Mouse (Mus musculus): ENCODE data around the gene Gast. TPM values are rescaled to one million over a fixed set of nuclear protein-coding genes. Genes with fewer than 3 reads are reported as not detected.
"Not testable (repeated sequence)": the region's sequence is repeated elsewhere in the genome, so short reads cannot be mapped to it uniquely, and the experiment has no call there.

Gast gene
- polyA plus RNA-seq, 1 experiment: not detected

- Histone ChIP-seq H3K27me3 (ENCODE audit: control insufficient read depth, insufficient read depth, insufficient read length) (no peaks in the 10 kb centered on the region), H3K79me2 (ENCODE audit: control insufficient read depth, insufficient read depth) (no peaks in the 10 kb centered on the region), H3K4me3 (no peak overlapping the region)
These were observed 26.0 kb downstream of the Gast start for GRCm38 (mm10) chr11:100360175-100360574.

GRCm38 (mm10) chr11:100361059-100361458 is 26.9 kb downstream of the Gast start:
- not testable (repeated sequence) for H3ac ChIP-seq (ENCODE audit: control insufficient read depth, insufficient read length); H3K4me3 ChIP-seq; H3K27me3 ChIP-seq (ENCODE audit: control insufficient read depth, insufficient read depth, insufficient read length); H3K79me2 ChIP-seq (ENCODE audit: control insufficient read depth, insufficient read depth); H3K36me3 ChIP-seq (ENCODE audit: control insufficient read depth, insufficient read depth); H3K4me2 ChIP-seq (ENCODE audit: low read depth)

More at GRCm38 (mm10) chr11:100360175-100360574, 26.0 kb downstream of the Gast start:
- TF ChIP-seq MAX (IDR thresholded peaks at IDR 0.05; ENCODE audit: low read depth): no peak
- no peak for TF ChIP-seq SRF (IDR thresholded peaks at IDR 0.05; ENCODE audit: control insufficient read depth, insufficient read length, low read depth)
- TF ChIP-seq MYOD1 (IDR thresholded peaks at IDR 0.05; ENCODE audit: control insufficient read depth in 1 of 3, insufficient read length in 2 of 3, low read depth in 2 of 3): no peak
- no peak for TF ChIP-seq TCF12 (IDR thresholded peaks at IDR 0.05; ENCODE audit: insufficient read depth, poor library complexity, severe bottlenecking)
- TF ChIP-seq POLR2AphosphoS2 (IDR thresholded peaks at IDR 0.05; ENCODE audit: insufficient read length, low read depth): no peak
- no peak for TF ChIP-seq USF1 (IDR thresholded peaks at IDR 0.05; ENCODE audit: low read depth)
- TF ChIP-seq MYOG (IDR thresholded peaks at IDR 0.05; ENCODE audit: control insufficient read depth in 1 of 3, insufficient read depth in 1 of 3, insufficient read length in 2 of 3, low read depth in 2 of 3): no peak
- TF ChIP-seq TCF3 (IDR thresholded peaks at IDR 0.05; ENCODE audit: insufficient read length, low read depth): no peak
- TF ChIP-seq CEBPB (IDR thresholded peaks at IDR 0.05; ENCODE audit: insufficient read depth, poor library complexity, severe bottlenecking): no peak
- TF ChIP-seq POLR2A (IDR thresholded peaks at IDR 0.05; ENCODE audit: insufficient read length, low read depth): no peak
- no peak for TF ChIP-seq REST (IDR thresholded peaks at IDR 0.05; ENCODE audit: insufficient read depth, insufficient read length)
- no peak for TF ChIP-seq E2F4 (IDR thresholded peaks at IDR 0.05; ENCODE audit: insufficient read depth)
- no peak overlapping the region for H3ac ChIP-seq (ENCODE audit: control insufficient read depth, insufficient read length)
- no peak overlapping the region for H3K4me2 ChIP-seq (ENCODE audit: low read depth)
- no peaks in the 10 kb centered on the region for H3K36me3 ChIP-seq (ENCODE audit: control insufficient read depth, insufficient read depth)

- H3ac ChIP-seq (ENCODE audit: control insufficient read depth, insufficient read length): no peak overlapping the region
- no peaks in the 10 kb centered on the region for H3K36me3 ChIP-seq (ENCODE audit: control insufficient read depth, insufficient read depth)
- no peak overlapping the region for H3K4me3 ChIP-seq
- H3K27me3 ChIP-seq (ENCODE audit: control insufficient read depth, insufficient read depth, insufficient read length): no peaks in the 10 kb centered on the region
- TF ChIP-seq MYOG (IDR thresholded peaks at IDR 0.05; ENCODE audit: control insufficient read depth in 1 of 3, insufficient read depth in 1 of 3, insufficient read length in 2 of 3, low read depth in 2 of 3) (no peak), E2F4 (IDR thresholded peaks at IDR 0.05; ENCODE audit: insufficient read depth) (no peak), MYOD1 (IDR thresholded peaks at IDR 0.05; ENCODE audit: control insufficient read depth in 1 of 3, insufficient read length in 2 of 3, low read depth in 2 of 3) (no peak), REST (IDR thresholded peaks at IDR 0.05; ENCODE audit: insufficient read depth, insufficient read length) (no peak), POLR2A (IDR thresholded peaks at IDR 0.05; ENCODE audit: insufficient read length, low read depth) (no peak), SRF (IDR thresholded peaks at IDR 0.05; ENCODE audit: control insufficient read depth, insufficient read length, low read depth) (no peak), TCF12 (IDR thresholded peaks at IDR 0.05; ENCODE audit: insufficient read depth, poor library complexity, severe bottlenecking) (no peak), MAX (IDR thresholded peaks at IDR 0.05; ENCODE audit: low read depth) (no peak), POLR2AphosphoS2 (IDR thresholded peaks at IDR 0.05; ENCODE audit: insufficient read length, low read depth) (no peak), CEBPB (IDR thresholded peaks at IDR 0.05; ENCODE audit: insufficient read depth, poor library complexity, severe bottlenecking) (no peak), USF1 (IDR thresholded peaks at IDR 0.05; ENCODE audit: low read depth) (no peak), TCF3 (IDR thresholded peaks at IDR 0.05; ENCODE audit: insufficient read length, low read depth) (no peak)
- no peak overlapping the region for H3K4me2 ChIP-seq (ENCODE audit: low read depth)
- H3K79me2 ChIP-seq (ENCODE audit: control insufficient read depth, insufficient read depth): no peaks in the 10 kb centered on the region
These were observed 28.2 kb downstream of the Gast start for GRCm38 (mm10) chr11:100362209-100362978.

- Histone ChIP-seq H3K27me3 (ENCODE audit: control insufficient read depth, insufficient read depth, insufficient read length) (no peaks in the 10 kb centered on the region), H3ac (ENCODE audit: control insufficient read depth, insufficient read length) (no peak overlapping the region), H3K36me3 (ENCODE audit: control insufficient read depth, insufficient read depth) (no peaks in the 10 kb centered on the region), H3K79me2 (ENCODE audit: control insufficient read depth, insufficient read depth) (no peaks in the 10 kb centered on the region), H3K4me3 (no peak overlapping the region), H3K4me2 (ENCODE audit: low read depth) (no peak overlapping the region)
- TF ChIP-seq E2F4 (IDR thresholded peaks at IDR 0.05; ENCODE audit: insufficient read depth) (no peak), TCF12 (IDR thresholded peaks at IDR 0.05; ENCODE audit: insufficient read depth, poor library complexity, severe bottlenecking) (no peak), MYOD1 (IDR thresholded peaks at IDR 0.05; ENCODE audit: control insufficient read depth in 1 of 3, insufficient read length in 2 of 3, low read depth in 2 of 3) (no peak), MYOG (IDR thresholded peaks at IDR 0.05; ENCODE audit: control insufficient read depth in 1 of 3, insufficient read depth in 1 of 3, insufficient read length in 2 of 3, low read depth in 2 of 3) (no peak)
These were observed 28.9 kb downstream of the Gast start for GRCm38 (mm10) chr11:100362979-100363562.

GRCm38 (mm10) chr11:100369145-100369544 is 34.9 kb downstream of the Gast start:
- Histone ChIP-seq H3ac (ENCODE audit: control insufficient read depth, insufficient read length) (no peak overlapping the region), H3K36me3 (ENCODE audit: control insufficient read depth, insufficient read depth) (peaks cover 22% of the 10 kb centered on the region)
- TF ChIP-seq E2F4 (IDR thresholded peaks at IDR 0.05; ENCODE audit: insufficient read depth) (no peak), POLR2AphosphoS2 (IDR thresholded peaks at IDR 0.05; ENCODE audit: insufficient read length, low read depth) (peak; percentile 23)

More at GRCm38 (mm10) chr11:100369145-100369544, 34.9 kb downstream of the Gast start:
- Histone ChIP-seq H3K4me2 (ENCODE audit: low read depth) (no peak overlapping the region), H3K4me3 (no peak overlapping the region), H3K79me2 (ENCODE audit: control insufficient read depth, insufficient read depth) (no peaks in the 10 kb centered on the region), H3K27me3 (ENCODE audit: control insufficient read depth, insufficient read depth, insufficient read length) (no peaks in the 10 kb centered on the region)

All from myocyte (in vitro differentiated cells).